Mouse (Mus musculus) brain, embryonic 14.5 days (tissue): ENCODE measurements around the gene Mettl1. TPM values are rescaled to one million over a fixed set of nuclear protein-coding genes. Genes with fewer than 3 reads are reported as not detected.
A peak's percentile ranks its signal among the peaks of the same experiment; 100 is the strongest.
"Not testable (repeated sequence)": the region's sequence is repeated elsewhere in the genome, so short reads cannot be mapped to it uniquely, and the experiment has no call there.

ENCODE experiments used
- DNase-seq: peaks from one replicate; pipeline ENCODE4 v3.0.0-alpha.2; 2011; ENCODE audit warnings: low read depth
- CTCF ChIP-seq: fragments of 200-500 bp; IDR thresholded peaks from 2 replicates; pipeline ENCODE4 v1.5.1; 2012; ENCODE audit warnings: inconsistent platforms, mild to moderate bottlenecking, moderate library complexity, borderline replicate concordance; ENCODE audit not compliant: insufficient read depth, insufficient read length; ENCODE audit errors: extremely low read depth
- POLR2A ChIP-seq: fragments of 200-500 bp; IDR thresholded peaks from 2 replicates; pipeline ENCODE4 v1.6.1; 2012; ENCODE audit warnings: mild to moderate bottlenecking, inconsistent platforms, borderline replicate concordance; ENCODE audit not compliant: poor library complexity, insufficient read depth, insufficient read length, severe bottlenecking; ENCODE audit errors: extremely low read depth
- polyA plus RNA-seq: library from polyadenylated mRNA; depleted of rRNA; stranded (reverse); fragments of >200 nt; gene quantifications from 2 replicates; pipeline ENCODE4 v1.2.3, GENCODE M21; 2012

Gene Mettl1
- polyA plus RNA-seq, 1 experiment: 15.8 TPM

- TF ChIP-seq CTCF (no peak), POLR2A (no peak)
Observed at GRCm38 (mm10) chr10:127061513-127061912, 20.3 kb downstream of the Mettl1 start.

GRCm38 (mm10) chr10:127062101-127062500 is 20.9 kb downstream of the Mettl1 start:
- DNase-seq: not testable (repeated sequence)

More at GRCm38 (mm10) chr10:127061513-127061912, 20.3 kb downstream of the Mettl1 start:
- no peak for DNase-seq

- no peak for DNase-seq
- no peak for TF ChIP-seq POLR2A
- no peak for TF ChIP-seq CTCF
Observed at GRCm38 (mm10) chr10:127062503-127062902, 21.3 kb downstream of the Mettl1 start.

GRCm38 (mm10) chr10:127063239-127063872 is 22.1 kb downstream of the Mettl1 start, which contains the start of gene Cdk4:
Cdk4 (plus strand) TSS chr10:127063534.
- peak; percentile 100 for DNase-seq
- TF ChIP-seq POLR2A (peak; percentile 70; the same call in 1 of the 2 replicates), CTCF (no peak)

GRCm38 (mm10) chr10:127063913-127064870 is 23.0 kb downstream of the Mettl1 start:
- no peak for TF ChIP-seq CTCF
- TF ChIP-seq POLR2A: no peak
- peak; percentile 64 for DNase-seq

GRCm38 (mm10) chr10:127065981-127066380 is 24.8 kb downstream of the Mettl1 start:
- TF ChIP-seq CTCF (no peak), POLR2A (no peak)
- no peak for DNase-seq

- TF ChIP-seq POLR2A: no peak
- TF ChIP-seq CTCF: no peak
- no peak for DNase-seq
Observed at GRCm38 (mm10) chr10:127066519-127067018, 25.4 kb downstream of the Mettl1 start.

- no peak for DNase-seq
- TF ChIP-seq POLR2A (no peak), CTCF (no peak)
Observed at GRCm38 (mm10) chr10:127068360-127069038, 27.3 kb downstream of the Mettl1 start.

GRCm38 (mm10) chr10:127069281-127070189 is 28.3 kb downstream of the Mettl1 start:
- DNase-seq: peak; percentile 94

GRCm38 (mm10) chr10:127070190-127071121 is 29.2 kb downstream of the Mettl1 start, which contains the start of gene Tspan31:
Tspan31 (minus strand) TSS chr10:127070264.
- TF ChIP-seq CTCF (no peak), POLR2A (peak; percentile 68; the same call in 1 of the 2 replicates)
- peak; percentile 99 for DNase-seq

More at GRCm38 (mm10) chr10:127069281-127070189, 28.3 kb downstream of the Mettl1 start:
- TF ChIP-seq CTCF: no peak
- TF ChIP-seq POLR2A: no peak
